Mouse (Mus musculus): ENCODE data around the gene Acsf3. TPM values are rescaled to one million over a fixed set of nuclear protein-coding genes. Genes with fewer than 3 reads are reported as not detected.
A peak's percentile ranks its signal among the peaks of the same experiment; 100 is the strongest.

The Acsf3 gene
- polyA plus RNA-seq, 1 experiment: 9.7 TPM

DNA sequence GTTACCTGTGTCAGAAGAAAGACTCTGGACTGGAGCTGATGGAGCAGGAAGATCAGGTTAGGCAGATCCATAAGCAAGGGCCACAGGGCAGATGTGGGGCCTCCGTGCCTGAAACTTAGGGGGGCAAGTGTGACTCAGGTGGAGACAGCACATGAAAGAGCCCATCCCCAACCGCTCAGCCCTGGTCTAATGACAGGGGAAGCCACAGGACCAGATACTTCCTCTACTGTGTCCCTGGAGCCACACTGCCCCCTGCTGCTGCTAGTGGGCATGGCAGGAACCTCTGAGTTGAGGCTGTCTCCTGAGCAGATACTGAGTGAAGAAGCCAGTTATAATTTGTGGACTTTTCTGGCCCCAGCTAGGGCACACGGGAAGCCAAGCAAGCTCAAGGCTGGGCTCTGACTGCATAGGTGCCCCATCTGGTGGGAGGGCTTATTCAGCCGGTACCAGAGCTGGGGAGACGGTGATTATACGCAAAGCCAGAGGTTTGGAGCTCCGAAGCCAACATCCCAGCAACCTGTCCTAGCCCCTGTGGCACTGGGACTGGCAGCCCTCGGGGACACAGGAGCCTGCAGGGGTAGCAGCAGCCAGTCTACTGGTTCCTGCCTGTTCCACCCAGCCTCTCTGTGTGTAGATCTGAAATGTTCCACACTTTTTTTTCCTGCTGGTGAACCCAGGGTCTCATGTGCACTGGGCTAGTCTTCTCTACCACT, 55.2 kb downstream of the Acsf3 start:
- Histone ChIP-seq H3K27ac (ENCODE audit: insufficient read depth, low read length) (no peak overlapping the region), H3K9ac (ENCODE audit: low read depth, poor library complexity, severe bottlenecking) (no peak overlapping the region), H3K36me3 (ENCODE audit: control insufficient read depth, insufficient read depth, low read length, poor library complexity, severe bottlenecking) (no peaks in the 10 kb centered on the region), H3K4me1 (ENCODE audit: control insufficient read depth, insufficient read depth, low read length) (no peaks in the 10 kb centered on the region), H3K4me3 (ENCODE audit: low read depth, low read length) (no peak overlapping the region), H3K27me3 (ENCODE audit: control insufficient read depth, insufficient read depth, low read length, poor library complexity, severe bottlenecking) (no peaks in the 10 kb centered on the region), H3K9me3 (replicated peaks; ENCODE audit: control insufficient read depth, insufficient read depth, low read length, poor library complexity, severe bottlenecking) (no peaks in the 10 kb centered on the region)
- TF ChIP-seq POLR2A (IDR thresholded peaks at IDR 0.05; ENCODE audit: insufficient read depth, low read length): no peak
- 0 out of 2 replicates have a peak, but pooled peaks have one; percentile 50 for TF ChIP-seq EP300 (IDR thresholded peaks at IDR 0.05; ENCODE audit: insufficient read depth, low read depth, low read length)
- peak; percentile 98 for TF ChIP-seq CTCF (IDR thresholded peaks at IDR 0.05; ENCODE audit: low read depth, low read length)

GRCm38 (mm10) chr8:122834416-122834815, 59.1 kb downstream of the Acsf3 start:
- Histone ChIP-seq H3K4me3 (ENCODE audit: low read depth, low read length) (no peak overlapping the region), H3K27me3 (ENCODE audit: control insufficient read depth, insufficient read depth, low read length, poor library complexity, severe bottlenecking) (no peaks in the 10 kb centered on the region), H3K4me1 (ENCODE audit: control insufficient read depth, insufficient read depth, low read length) (no peaks in the 10 kb centered on the region), H3K27ac (ENCODE audit: insufficient read depth, low read length) (no peak overlapping the region), H3K9me3 (replicated peaks; ENCODE audit: control insufficient read depth, insufficient read depth, low read length, poor library complexity, severe bottlenecking) (no peaks in the 10 kb centered on the region), H3K9ac (ENCODE audit: low read depth, poor library complexity, severe bottlenecking) (no peak overlapping the region), H3K36me3 (ENCODE audit: control insufficient read depth, insufficient read depth, low read length, poor library complexity, severe bottlenecking) (no peaks in the 10 kb centered on the region)
- TF ChIP-seq EP300 (IDR thresholded peaks at IDR 0.05; ENCODE audit: insufficient read depth, low read depth, low read length) (no peak), CTCF (IDR thresholded peaks at IDR 0.05; ENCODE audit: low read depth, low read length) (no peak), POLR2A (IDR thresholded peaks at IDR 0.05; ENCODE audit: insufficient read depth, low read length) (no peak)

- Histone ChIP-seq H3K9ac (ENCODE audit: low read depth, poor library complexity, severe bottlenecking) (no peak overlapping the region), H3K36me3 (ENCODE audit: control insufficient read depth, insufficient read depth, low read length, poor library complexity, severe bottlenecking) (no peaks in the 10 kb centered on the region), H3K4me1 (ENCODE audit: control insufficient read depth, insufficient read depth, low read length) (no peaks in the 10 kb centered on the region), H3K27ac (ENCODE audit: insufficient read depth, low read length) (no peak overlapping the region), H3K9me3 (replicated peaks; ENCODE audit: control insufficient read depth, insufficient read depth, low read length, poor library complexity, severe bottlenecking) (no peaks in the 10 kb centered on the region), H3K27me3 (ENCODE audit: control insufficient read depth, insufficient read depth, low read length, poor library complexity, severe bottlenecking) (no peaks in the 10 kb centered on the region), H3K4me3 (ENCODE audit: low read depth, low read length) (no peak overlapping the region)
- no peak for TF ChIP-seq POLR2A (IDR thresholded peaks at IDR 0.05; ENCODE audit: insufficient read depth, low read length)
- TF ChIP-seq EP300 (IDR thresholded peaks at IDR 0.05; ENCODE audit: insufficient read depth, low read depth, low read length): no peak
- peak; percentile 86 for TF ChIP-seq CTCF (IDR thresholded peaks at IDR 0.05; ENCODE audit: low read depth, low read length)
These were observed 59.7 kb downstream of the Acsf3 start for GRCm38 (mm10) chr8:122834971-122835370.

DNA sequence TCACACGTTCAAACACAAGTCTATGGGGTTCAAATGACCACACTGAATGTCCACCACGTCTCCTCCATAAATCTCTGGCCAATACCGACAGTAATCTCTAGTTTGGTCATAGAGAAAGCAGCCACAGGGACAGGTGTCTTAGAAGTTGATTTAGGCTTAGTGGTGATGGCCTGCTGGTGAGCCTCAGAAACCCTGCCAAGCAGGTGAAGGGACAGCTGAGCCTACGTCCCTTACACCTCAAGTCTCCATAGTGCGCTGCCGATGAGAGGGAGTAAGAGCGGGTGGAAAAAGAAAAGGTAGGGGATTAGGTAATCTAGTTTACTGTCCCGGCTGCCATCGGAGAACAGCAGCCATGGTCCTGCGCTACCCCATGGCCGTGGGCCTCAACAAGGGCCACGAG, 60.9 kb downstream of the Acsf3 start:
- no peaks in the 10 kb centered on the region for H3K36me3 ChIP-seq (ENCODE audit: control insufficient read depth, insufficient read depth, low read length, poor library complexity, severe bottlenecking)
- H3K27me3 ChIP-seq (ENCODE audit: control insufficient read depth, insufficient read depth, low read length, poor library complexity, severe bottlenecking): no peaks in the 10 kb centered on the region
- H3K9me3 ChIP-seq (replicated peaks; ENCODE audit: control insufficient read depth, insufficient read depth, low read length, poor library complexity, severe bottlenecking): no peaks in the 10 kb centered on the region
- H3K9ac ChIP-seq (ENCODE audit: low read depth, poor library complexity, severe bottlenecking): no peak overlapping the region
- H3K4me1 ChIP-seq (ENCODE audit: control insufficient read depth, insufficient read depth, low read length): no peaks in the 10 kb centered on the region
- H3K4me3 ChIP-seq (ENCODE audit: low read depth, low read length): no peak overlapping the region
- no peak overlapping the region for H3K27ac ChIP-seq (ENCODE audit: insufficient read depth, low read length)
- TF ChIP-seq EP300 (IDR thresholded peaks at IDR 0.05; ENCODE audit: insufficient read depth, low read depth, low read length) (no peak), CTCF (IDR thresholded peaks at IDR 0.05; ENCODE audit: low read depth, low read length) (no peak), POLR2A (IDR thresholded peaks at IDR 0.05; ENCODE audit: insufficient read depth, low read length) (no peak)

- no peaks in the 10 kb centered on the region for H3K27me3 ChIP-seq (ENCODE audit: control insufficient read depth, insufficient read depth, low read length, poor library complexity, severe bottlenecking)
- H3K36me3 ChIP-seq (ENCODE audit: control insufficient read depth, insufficient read depth, low read length, poor library complexity, severe bottlenecking): no peaks in the 10 kb centered on the region
- H3K4me3 ChIP-seq (ENCODE audit: low read depth, low read length): no peak overlapping the region
- no peaks in the 10 kb centered on the region for H3K9me3 ChIP-seq (replicated peaks; ENCODE audit: control insufficient read depth, insufficient read depth, low read length, poor library complexity, severe bottlenecking)
- no peaks in the 10 kb centered on the region for H3K4me1 ChIP-seq (ENCODE audit: control insufficient read depth, insufficient read depth, low read length)
- no peak overlapping the region for H3K9ac ChIP-seq (ENCODE audit: low read depth, poor library complexity, severe bottlenecking)
- H3K27ac ChIP-seq (ENCODE audit: insufficient read depth, low read length): no peak overlapping the region
- TF ChIP-seq CTCF (IDR thresholded peaks at IDR 0.05; ENCODE audit: low read depth, low read length): no peak
- no peak for TF ChIP-seq EP300 (IDR thresholded peaks at IDR 0.05; ENCODE audit: insufficient read depth, low read depth, low read length)
- no peak for TF ChIP-seq POLR2A (IDR thresholded peaks at IDR 0.05; ENCODE audit: insufficient read depth, low read length)
These were observed 61.4 kb downstream of the Acsf3 start for GRCm38 (mm10) chr8:122836696-122837095.

GRCm38 (mm10) chr8:122844161-122844560, 68.9 kb downstream of the Acsf3 start:
- Histone ChIP-seq H3K4me1 (ENCODE audit: control insufficient read depth, insufficient read depth, low read length) (no peaks in the 10 kb centered on the region), H3K4me3 (ENCODE audit: low read depth, low read length) (no peak overlapping the region), H3K9ac (ENCODE audit: low read depth, poor library complexity, severe bottlenecking) (no peak overlapping the region), H3K36me3 (ENCODE audit: control insufficient read depth, insufficient read depth, low read length, poor library complexity, severe bottlenecking) (no peaks in the 10 kb centered on the region), H3K27me3 (ENCODE audit: control insufficient read depth, insufficient read depth, low read length, poor library complexity, severe bottlenecking) (no peaks in the 10 kb centered on the region), H3K27ac (ENCODE audit: insufficient read depth, low read length) (no peak overlapping the region), H3K9me3 (replicated peaks; ENCODE audit: control insufficient read depth, insufficient read depth, low read length, poor library complexity, severe bottlenecking) (no peaks in the 10 kb centered on the region)
- no peak for TF ChIP-seq POLR2A (IDR thresholded peaks at IDR 0.05; ENCODE audit: insufficient read depth, low read length)
- no peak for TF ChIP-seq CTCF (IDR thresholded peaks at IDR 0.05; ENCODE audit: low read depth, low read length)
- TF ChIP-seq EP300 (IDR thresholded peaks at IDR 0.05; ENCODE audit: insufficient read depth, low read depth, low read length): no peak

Data from ES-Bruce4 (cell line).